Mouse (Mus musculus) CH12.LX (cell line): Measurements from ENCODE around the gene Tinagl1. TPM values are rescaled to one million over a fixed set of nuclear protein-coding genes. Genes with fewer than 3 reads are reported as not detected.

ENCODE experiments used
- DNase-seq: peaks from one replicate; pipeline ENCODE4 v3.0.0-alpha.2; 2013; ENCODE audit errors: extremely low read depth
- H3K27ac ChIP-seq: 2 replicates; pipeline ENCODE4 v1.5.1; 2012; ENCODE audit warnings: low read depth, mild to moderate bottlenecking, control low read depth, moderate library complexity; ENCODE audit not compliant: insufficient read depth
- H3K27me3 ChIP-seq: replicated peaks from 2 replicates; pipeline ENCODE3; 2012; ENCODE audit warnings: inconsistent platforms
- H3K36me3 ChIP-seq, 2 experiments: replicated peaks in 1 of 2; 2 replicates each; pipeline versions ENCODE3 to v1.6.1; 2012; ENCODE audit warnings: inconsistent platforms in 1 of 2, low read length in 1 of 2, mild to moderate bottlenecking in 1 of 2, mixed read lengths in 1 of 2, moderate library complexity in 1 of 2; ENCODE audit not compliant: control insufficient read depth in 1 of 2, insufficient read depth in 1 of 2
- H3K4me1 ChIP-seq, 2 experiments: 2 replicates each; pipeline ENCODE4 v1.6.1; 2012; ENCODE audit warnings: inconsistent platforms in 1 of 2, moderate library complexity in 1 of 2; ENCODE audit not compliant: insufficient read depth in 2 of 2, control insufficient read depth in 1 of 2
- H3K4me2 ChIP-seq: 2 replicates; pipeline ENCODE4 v1.6.1; 2012; ENCODE audit warnings: low read depth, mild to moderate bottlenecking, control low read depth; ENCODE audit not compliant: poor library complexity, insufficient read depth, severe bottlenecking
- H3K4me3 ChIP-seq, 3 experiments: fragments of 150-350 bp in 1 of 3; sonication (generic) in 1 of 3; replicated peaks in 1 of 3; 2 replicates each; pipeline versions ENCODE3 to v1.5.1; 2011 to 2012; ENCODE audit warnings: low read depth in 2 of 3, low read length in 2 of 3, mild to moderate bottlenecking in 2 of 3, moderate library complexity in 2 of 3, control low read depth in 1 of 3, improper control_type of control experiment in 1 of 3, inconsistent platforms in 1 of 3, mixed read lengths in 1 of 3; ENCODE audit not compliant: poor library complexity in 1 of 3
- H3K79me2 ChIP-seq: replicated peaks from 2 replicates; pipeline ENCODE4 v1.6.1; 2012; ENCODE audit warnings: mild to moderate bottlenecking, moderate library complexity; ENCODE audit not compliant: control insufficient read depth, poor library complexity, insufficient read depth, severe bottlenecking; ENCODE audit errors: extremely low read depth
- H3K9ac ChIP-seq: 2 replicates; pipeline ENCODE4 v1.6.1; 2012; ENCODE audit warnings: low read depth, mild to moderate bottlenecking, control low read depth, moderate library complexity; ENCODE audit not compliant: insufficient read depth
- H3K9me3 ChIP-seq: replicated peaks from 2 replicates; pipeline ENCODE3; 2012; ENCODE audit warnings: low read length, inconsistent platforms, mixed read lengths
- CHD1 ChIP-seq: IDR thresholded peaks from 2 replicates; pipeline ENCODE4 v1.6.1; 2012; ENCODE audit warnings: low read depth, low read length, improper control_type of control experiment, inconsistent platforms
- ELF1 ChIP-seq: IDR thresholded peaks from 2 replicates; pipeline ENCODE4 v1.6.1; 2014; ENCODE audit warnings: low read depth, mild to moderate bottlenecking, inconsistent platforms, low read length, improper control_type of control experiment
- EP300 ChIP-seq: IDR thresholded peaks from 2 replicates; pipeline ENCODE4 v1.6.1; 2011; ENCODE audit warnings: low read length, improper control_type of control experiment
- ETS1 ChIP-seq: conservative IDR thresholded peaks from 2 replicates; pipeline ENCODE4 v1.6.1; 2012; ENCODE audit warnings: low read depth, mild to moderate bottlenecking, inconsistent platforms, low read length, improper control_type of control experiment, moderate library complexity
- GABPA ChIP-seq: IDR thresholded peaks from 2 replicates; pipeline ENCODE4 v1.6.1; 2012; ENCODE audit warnings: low read depth, low read length, improper control_type of control experiment, inconsistent platforms; ENCODE audit not compliant: insufficient replicate concordance
- HCFC1 ChIP-seq: IDR thresholded peaks from 2 replicates; pipeline ENCODE4 v1.6.1; 2012; ENCODE audit warnings: low read depth, mild to moderate bottlenecking, inconsistent platforms, low read length, improper control_type of control experiment
- IRF4 ChIP-seq: IDR thresholded peaks from 2 replicates; pipeline ENCODE4 v1.6.1; 2014; ENCODE audit warnings: low read depth, mild to moderate bottlenecking, inconsistent platforms, low read length, improper control_type of control experiment
- JUN ChIP-seq: IDR thresholded peaks from 2 replicates; pipeline ENCODE4 v1.6.1; 2011; ENCODE audit warnings: low read depth, mild to moderate bottlenecking, low read length, improper control_type of control experiment, moderate library complexity; ENCODE audit not compliant: insufficient read depth
- JUND ChIP-seq: conservative IDR thresholded peaks from 2 replicates; pipeline ENCODE4 v1.6.1; 2011; ENCODE audit warnings: low read depth, low read length, improper control_type of control experiment
- MAX ChIP-seq: IDR thresholded peaks from 2 replicates; pipeline ENCODE4 v1.6.1; 2011; ENCODE audit warnings: low read length, improper control_type of control experiment
- MAZ ChIP-seq: IDR thresholded peaks from 2 replicates; pipeline ENCODE4 v1.6.1; 2012; ENCODE audit warnings: low read depth, mild to moderate bottlenecking, inconsistent platforms, low read length, improper control_type of control experiment, moderate library complexity
- MEF2A ChIP-seq: IDR thresholded peaks from 2 replicates; pipeline ENCODE4 v1.6.1; 2014; ENCODE audit warnings: low read depth, mild to moderate bottlenecking, inconsistent platforms, low read length, improper control_type of control experiment, borderline replicate concordance
- NELFE ChIP-seq: IDR thresholded peaks from 2 replicates; pipeline ENCODE4 v1.6.1; 2011; ENCODE audit warnings: low read depth, low read length, improper control_type of control experiment
- PAX5 ChIP-seq: IDR thresholded peaks from 2 replicates; pipeline ENCODE4 v1.6.1; 2012; ENCODE audit warnings: low read length, inconsistent platforms, mixed read lengths
- RCOR1 ChIP-seq: conservative IDR thresholded peaks from 2 replicates; pipeline ENCODE4 v1.6.1; 2012; ENCODE audit warnings: low read depth, mild to moderate bottlenecking, inconsistent platforms, low read length, improper control_type of control experiment
- SMC3 ChIP-seq: IDR thresholded peaks from 2 replicates; pipeline ENCODE4 v1.6.1; 2011; ENCODE audit warnings: low read depth, low read length, improper control_type of control experiment
- TBP ChIP-seq: conservative IDR thresholded peaks from 2 replicates; pipeline ENCODE4 v1.6.1; 2011; ENCODE audit warnings: low read depth, low read length, improper control_type of control experiment
- TCF12 ChIP-seq: IDR thresholded peaks from 2 replicates; pipeline ENCODE4 v1.6.1; 2014; ENCODE audit warnings: low read depth, mild to moderate bottlenecking, inconsistent platforms, low read length, improper control_type of control experiment
- ZKSCAN1 ChIP-seq: IDR thresholded peaks from 2 replicates; pipeline ENCODE4 v1.6.1; 2012; ENCODE audit warnings: low read depth, inconsistent platforms, low read length, improper control_type of control experiment, borderline replicate concordance
- ZNF384 ChIP-seq: IDR thresholded peaks from 2 replicates; pipeline ENCODE4 v1.6.1; 2012; ENCODE audit warnings: low read depth, low read length, improper control_type of control experiment, inconsistent platforms
- dilution Hi-C: fragments of 300-500 bp; cut with MboI; formaldehyde crosslinking; loops from 2 replicates; pipeline ENCODE4 v1.14.3; 2020; ENCODE audit warnings: low sequenced_read_pairs; ENCODE audit not compliant: extremely low pct_unique_long_range_greater_than_20kb, extremely low pct_ligation_motif_present
- in situ Hi-C: fragments of 300-500 bp; cut with MboI; formaldehyde crosslinking; loops from 3 replicates; pipeline ENCODE4 v1.14.3; 2019; ENCODE audit warnings: low sequenced_read_pairs, low pct_ligation_motif_present, low pct_unique_long_range_greater_than_20kb, mixed read lengths
- polyA plus RNA-seq: library from polyadenylated mRNA; unstranded; fragments of >175 nt; gene quantifications from 2 replicates; pipeline ENCODE4 v1.2.1, GENCODE M21; 2012; ENCODE audit warnings: low read depth; ENCODE audit not compliant: insufficient read length
- total RNA-seq, 2 experiments: library from RNA; depleted of rRNA; stranded (reverse); fragments of 300-350 nt in 1 of 2; fragments of >200 nt in 1 of 2; gene quantifications; 2 replicates each; pipeline ENCODE4 v1.2.3; 2012 to 2014

Gene Tinagl1
- total and polyA plus RNA-seq, 3 experiments = not detected

- H3K4me3 ChIP-seq = no peak overlapping the region
- dilution Hi-C loops (no loop called here), in situ Hi-C loops (no loop called here)
- no peak overlapping the region for H3K9ac ChIP-seq
- no peak overlapping the region for H3K4me2 ChIP-seq
- H3K9me3 ChIP-seq = no peaks in the 10 kb centered on the region
- TF ChIP-seq ETS1 (no peak), ELF1 (no peak), ZKSCAN1 (no peak), NELFE (no peak), IRF4 (no peak), ZNF384 (no peak), RCOR1 (no peak), MAX (no peak), TBP (no peak), GABPA (no peak), CHD1 (no peak), MAZ (no peak), EP300 (no peak)
- H3K4me1 ChIP-seq = no peaks in the 10 kb centered on the region
- no peaks in the 10 kb centered on the region for H3K27me3 ChIP-seq
- H3K27ac ChIP-seq = no peak overlapping the region
- no peaks in the 10 kb centered on the region for H3K79me2 ChIP-seq
- peaks cover 59 to 82% of the 10 kb centered on the region in 2 experiments for H3K36me3 ChIP-seq
- no peak for DNase-seq
Measured at GRCm38 (mm10) chr4:130125164-130125563, 49.8 kb downstream of the Tinagl1 start.

GRCm38 (mm10) chr4:130124110-130124509 is 50.8 kb downstream of the Tinagl1 start:
- in situ Hi-C loops (no loop called here), dilution Hi-C loops (no loop called here)
- no peak for TF ChIP-seq MEF2A
- no peak for TF ChIP-seq NELFE
- no peak for TF ChIP-seq HCFC1
- no peak for TF ChIP-seq JUN
- no peak for TF ChIP-seq PAX5
- no peak for TF ChIP-seq TCF12
- no peak for TF ChIP-seq JUND
- no peak for TF ChIP-seq SMC3
- no peak for TF ChIP-seq GABPA
- no peak for TF ChIP-seq ELF1
- TF ChIP-seq MAX = no peak
- DNase-seq = no peak
- peaks cover 59 to 81% of the 10 kb centered on the region in 2 experiments for H3K36me3 ChIP-seq
- H3K4me2 ChIP-seq = no peak overlapping the region
- no peaks in the 10 kb centered on the region for H3K27me3 ChIP-seq
- no peaks in the 10 kb centered on the region for H3K4me1 ChIP-seq
- H3K4me3 ChIP-seq = no peak overlapping the region
- H3K79me2 ChIP-seq = no peaks in the 10 kb centered on the region
- no peaks in the 10 kb centered on the region for H3K9me3 ChIP-seq
- H3K9ac ChIP-seq = no peak overlapping the region
- H3K27ac ChIP-seq = no peak overlapping the region
